Mouse (Mus musculus) CH12.LX (cell line): ENCODE data around the gene Phykpl.

ENCODE experiments used
- CTCF ChIP-seq, 2 experiments: IDR thresholded peaks in 1 of 2; conservative IDR thresholded peaks in 1 of 2; 2 replicates each; pipeline ENCODE4 v1.5.1; 2011 to 2012; ENCODE audit warnings: low read depth in 2 of 2, low read length in 2 of 2, improper control_type of control experiment in 1 of 2, inconsistent platforms in 1 of 2, mild to moderate bottlenecking in 1 of 2, moderate library complexity in 1 of 2
- ETS1 ChIP-seq: conservative IDR thresholded peaks from 2 replicates; pipeline ENCODE4 v1.6.1; 2012; ENCODE audit warnings: low read depth, mild to moderate bottlenecking, inconsistent platforms, low read length, improper control_type of control experiment, moderate library complexity
- GABPA ChIP-seq: IDR thresholded peaks from 2 replicates; pipeline ENCODE4 v1.6.1; 2012; ENCODE audit warnings: low read depth, low read length, improper control_type of control experiment, inconsistent platforms; ENCODE audit not compliant: insufficient replicate concordance
- HCFC1 ChIP-seq: IDR thresholded peaks from 2 replicates; pipeline ENCODE4 v1.6.1; 2012; ENCODE audit warnings: low read depth, mild to moderate bottlenecking, inconsistent platforms, low read length, improper control_type of control experiment
- KAT2A ChIP-seq: IDR thresholded peaks from 2 replicates; pipeline ENCODE4 v1.6.1; 2012; ENCODE audit warnings: low read length, improper control_type of control experiment, inconsistent platforms; ENCODE audit not compliant: insufficient replicate concordance
- MAX ChIP-seq: IDR thresholded peaks from 2 replicates; pipeline ENCODE4 v1.6.1; 2011; ENCODE audit warnings: low read length, improper control_type of control experiment
- NELFE ChIP-seq: IDR thresholded peaks from 2 replicates; pipeline ENCODE4 v1.6.1; 2011; ENCODE audit warnings: low read depth, low read length, improper control_type of control experiment
- NRF1 ChIP-seq: IDR thresholded peaks from 2 replicates; pipeline ENCODE4 v1.6.1; 2014; ENCODE audit warnings: low read depth, mild to moderate bottlenecking, inconsistent platforms, low read length, improper control_type of control experiment, moderate library complexity
- POLR2A ChIP-seq: IDR thresholded peaks from 2 replicates; pipeline ENCODE4 v1.6.1; 2011; ENCODE audit warnings: low read depth, mild to moderate bottlenecking, improper control_type of control experiment, low read length
- RCOR1 ChIP-seq: conservative IDR thresholded peaks from 2 replicates; pipeline ENCODE4 v1.6.1; 2012; ENCODE audit warnings: low read depth, mild to moderate bottlenecking, inconsistent platforms, low read length, improper control_type of control experiment
- UBTF ChIP-seq: IDR thresholded peaks from 2 replicates; pipeline ENCODE4 v1.6.1; 2012; ENCODE audit warnings: low read depth, mild to moderate bottlenecking, inconsistent platforms, low read length, improper control_type of control experiment, moderate library complexity
- USF1 ChIP-seq: IDR thresholded peaks from 2 replicates; pipeline ENCODE4 v1.6.1; 2014; ENCODE audit warnings: low read depth, mild to moderate bottlenecking, inconsistent platforms, low read length, improper control_type of control experiment
- ZMIZ1 ChIP-seq: IDR thresholded peaks from 2 replicates; pipeline ENCODE4 v1.6.1; 2012; ENCODE audit warnings: low read depth, mild to moderate bottlenecking, inconsistent platforms, low read length, improper control_type of control experiment
- ZNF384 ChIP-seq: IDR thresholded peaks from 2 replicates; pipeline ENCODE4 v1.6.1; 2012; ENCODE audit warnings: low read depth, low read length, improper control_type of control experiment, inconsistent platforms

- no peak for TF ChIP-seq CTCF (conservative IDR thresholded peaks at IDR 0.05 in 1 of 2, IDR thresholded peaks at IDR 0.05 in 1 of 2; ENCODE audit: low read depth in 2 of 2, low read length in 2 of 2)
- TF ChIP-seq POLR2A: no peak
- no peak for TF ChIP-seq NELFE
- no peak for TF ChIP-seq USF1
- TF ChIP-seq RCOR1: no peak
- TF ChIP-seq UBTF: no peak
- TF ChIP-seq GABPA: no peak
- no peak for TF ChIP-seq MAX
- no peak for TF ChIP-seq NRF1
- no peak for TF ChIP-seq ZNF384
- no peak for TF ChIP-seq ZMIZ1
- no peak for TF ChIP-seq KAT2A
- TF ChIP-seq ETS1: no peak
- no peak for TF ChIP-seq HCFC1
Observed at GRCm38 (mm10) chr11:51542424-51542823, 42.1 kb upstream of the Phykpl start.
